In the genomic region with DNA sequence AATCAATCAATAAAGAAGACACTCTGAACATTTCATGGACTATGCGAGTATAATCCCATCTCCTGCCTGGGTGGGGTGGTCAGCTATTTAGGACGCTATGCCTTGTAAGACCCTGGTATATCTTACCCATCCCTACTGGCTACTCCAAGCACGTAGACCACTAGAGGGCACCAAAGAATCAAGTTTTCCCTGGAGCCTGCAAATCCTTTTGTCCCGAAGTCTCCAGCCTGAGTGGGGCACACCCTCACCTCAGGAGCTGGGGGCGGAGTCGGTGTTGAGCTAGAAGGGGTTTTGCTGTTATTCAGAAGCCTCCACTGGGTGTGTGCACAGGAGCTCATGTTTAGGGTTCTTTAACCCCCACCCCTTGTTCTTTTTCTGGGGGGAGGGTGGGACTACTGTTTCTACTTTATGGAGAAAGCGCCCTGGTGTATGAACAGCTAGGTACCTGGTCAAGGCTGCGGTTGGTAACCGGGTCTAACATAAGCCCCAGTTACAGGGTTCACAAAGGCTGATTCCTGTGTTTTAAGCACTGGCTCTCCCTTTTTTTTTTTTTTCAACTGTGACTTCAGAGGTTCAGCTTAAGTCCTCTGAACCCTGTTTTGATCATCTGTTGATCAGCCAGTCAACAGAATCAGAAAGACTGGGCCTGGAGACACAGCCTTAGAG, we compare ENCODE assay signal across 8 mouse cellular contexts. TPM values are rescaled to one million over a fixed set of nuclear protein-coding genes. Genes with fewer than 3 reads are reported as not detected.
A peak's percentile ranks its signal among the peaks of the same experiment; 100 is the strongest.
DNase-seq lines count a peak whose midpoint lies in the region; ATAC-seq and TF ChIP-seq lines count a peak whose summit lies in the region.

No protein-coding gene starts in this region.

- peak; percentile 94 for ATAC-seq in granulocyte monocyte progenitor cell, adult 5-6 weeks (replicated peaks; ENCODE audit: poor library complexity, severe bottlenecking)
- ATAC-seq in intestine, embryonic 16.5 days: peak; percentile 82
- peak; percentile 87 for ATAC-seq in limb, embryonic 14.5 days (ENCODE audit: low FRiP score, low read depth)
- peak; percentile 63 for ATAC-seq in midbrain, embryonic 15.5 days (replicated peaks)

- H3K9me3 ChIP-seq in intestine, embryonic 16.5 days (ENCODE audit: control insufficient read depth, low read length): no peaks in the 10 kb centered on the region
- no peaks in the 10 kb centered on the region for H3K9me3 ChIP-seq in limb, embryonic 14.5 days (ENCODE audit: control insufficient read depth, low read length)
- H3K9me3 ChIP-seq in midbrain, embryonic 15.5 days: no peaks in the 10 kb centered on the region

- WGBS in intestine, embryonic 16.5 days: 7% methylated on average over 9 of the region's 9 CpGs
- WGBS in limb, embryonic 14.5 days: 6% methylated on average over 9 of the region's 9 CpGs
- 5% methylated on average over 9 of the region's 9 CpGs for WGBS in midbrain, embryonic 15.5 days

- H3K27ac ChIP-seq in intestine, embryonic 16.5 days (ENCODE audit: low read length): peak overlapping the region; percentile 60; the same call in 1 of the 2 replicates
- H3K27ac ChIP-seq in limb, embryonic 14.5 days (replicated peaks; ENCODE audit: low read depth, low read length): no peak overlapping the region
- H3K27ac ChIP-seq in midbrain, embryonic 15.5 days: no peak overlapping the region
- H3K27ac ChIP-seq in testis, adult 2 months (ENCODE audit: control insufficient read depth, insufficient read depth, low read depth, low read length): peak overlapping the region; percentile 39; the same call in 1 of the 2 replicates

- TF ChIP-seq POLR2A in limb, embryonic 14.5 days (IDR thresholded peaks at IDR 0.05; ENCODE audit: borderline replicate concordance, extremely low read depth, insufficient read depth, insufficient read length): 0 out of 2 replicates have a peak, but pooled peaks have one; percentile 15
- TF ChIP-seq POLR2A in testis, adult 2 months (IDR thresholded peaks at IDR 0.05; ENCODE audit: control insufficient read depth, low read depth, low read length): no peak

- DNase-seq in 416B (ENCODE audit: low read depth): peak; percentile 92
- peak; percentile 36 to 64 for DNase-seq in adrenal gland, adult 18-20 months (ENCODE audit: low spot score in 2 of 2)
- peak; percentile 99 for DNase-seq in embryo, embryonic 10.5 days (ENCODE audit: low spot score)
- DNase-seq in limb, embryonic 14.5 days (ENCODE audit: low spot score): peak; percentile 93

- peak overlapping the region; percentile 41 for H3K4me2 ChIP-seq in intestine, embryonic 16.5 days (ENCODE audit: low read depth, low read length)
- H3K4me2 ChIP-seq in limb, embryonic 14.5 days (replicated peaks; ENCODE audit: low read depth, low read length, severe bottlenecking): peak overlapping the region; percentile 33
- H3K4me2 ChIP-seq in midbrain, embryonic 15.5 days: peak overlapping the region; percentile 45

- H3K27me3 ChIP-seq in intestine, embryonic 16.5 days (replicated peaks; ENCODE audit: control insufficient read depth, insufficient read depth, low read length): no peaks in the 10 kb centered on the region
- no peaks in the 10 kb centered on the region for H3K27me3 ChIP-seq in limb, embryonic 14.5 days (ENCODE audit: control insufficient read depth, insufficient read depth, low read length)
- no peaks in the 10 kb centered on the region; the same call in 1 of the 2 replicates for H3K27me3 ChIP-seq in midbrain, embryonic 15.5 days (replicated peaks)
- no peaks in the 10 kb centered on the region for H3K27me3 ChIP-seq in testis, adult 2 months (ENCODE audit: control insufficient read depth, insufficient read depth, low read length)

- H3K36me3 ChIP-seq in intestine, embryonic 16.5 days (ENCODE audit: control insufficient read depth, insufficient read depth, low read length): no peaks in the 10 kb centered on the region
- H3K36me3 ChIP-seq in limb, embryonic 14.5 days (ENCODE audit: control insufficient read depth, insufficient read depth, low read length): no peaks in the 10 kb centered on the region
- no peaks in the 10 kb centered on the region for H3K36me3 ChIP-seq in midbrain, embryonic 15.5 days (replicated peaks)
- no peaks in the 10 kb centered on the region for H3K36me3 ChIP-seq in testis, adult 2 months (ENCODE audit: control insufficient read depth, insufficient read depth, low read length)

- H3K4me3 ChIP-seq in intestine, embryonic 16.5 days (ENCODE audit: low read length): no peak overlapping the region
- H3K4me3 ChIP-seq in limb, embryonic 14.5 days (replicated peaks; ENCODE audit: low read length): no peak overlapping the region
- H3K4me3 ChIP-seq in midbrain, embryonic 15.5 days: peak overlapping the region; percentile 19; the same call in 1 of the 2 replicates
- no peak overlapping the region; the same call in 1 of the 2 replicates for H3K4me3 ChIP-seq in testis, adult 2 months (ENCODE audit: control insufficient read depth, low read depth, low read length)

- H3K9ac ChIP-seq in intestine, embryonic 16.5 days (ENCODE audit: low read depth, low read length): no peak overlapping the region
- H3K9ac ChIP-seq in limb, embryonic 14.5 days (ENCODE audit: low read depth, low read length, severe bottlenecking): no peak overlapping the region
- no peak overlapping the region; the same call in 1 of the 2 replicates for H3K9ac ChIP-seq in midbrain, embryonic 15.5 days

- no peaks in the 10 kb centered on the region for H3K4me1 ChIP-seq in intestine, embryonic 16.5 days (ENCODE audit: control insufficient read depth, insufficient read depth, low read length)
- no peaks in the 10 kb centered on the region for H3K4me1 ChIP-seq in limb, embryonic 14.5 days (ENCODE audit: control insufficient read depth, insufficient read depth, low read length)
- peaks cover 3% of the 10 kb centered on the region; the same call in 1 of the 2 replicates for H3K4me1 ChIP-seq in midbrain, embryonic 15.5 days
- peaks cover 5% of the 10 kb centered on the region for H3K4me1 ChIP-seq in testis, adult 2 months (ENCODE audit: control insufficient read depth, insufficient read depth, low read length)

- peak; percentile 38; the same call in 1 of the 2 replicates for TF ChIP-seq CTCF in testis, adult 2 months (IDR thresholded peaks at IDR 0.05; ENCODE audit: control insufficient read depth, insufficient read depth, insufficient replicate concordance, low read depth, low read length)

RNA-seq across cellular contexts. Expression of a gene that starts 18.6 kb away (rescaled TPM):
- total RNA-seq in adrenal gland, adult 18-20 months (2021): not detected
- total RNA-seq in granulocyte monocyte progenitor cell, adult 5-6 weeks (2014; fragmentation: Nextera tagmentation): 5.3 and 5.4 TPM in 2 replicates
- total RNA-seq in granulocyte monocyte progenitor cell, adult 5-6 weeks (2017): 8.7 and 13.2 TPM in 2 replicates
- 7.6 and 9.0 TPM in 2 replicates for polyA plus RNA-seq in intestine, embryonic 16.5 days (2015; fragmentation: Nextera tagmentation; extraction: Ambion mirVana)
- 16.2 and 19.2 TPM in 2 replicates for polyA plus RNA-seq in limb, embryonic 14.5 days (2012; rRNA removed)
- polyA plus RNA-seq in limb, embryonic 14.5 days (2014; fragmentation: Nextera tagmentation; extraction: Ambion mirVana): 7.2 and 9.6 TPM in 2 replicates
- polyA plus RNA-seq in midbrain, embryonic 15.5 days (2015; fragmentation: Nextera tagmentation; extraction: Ambion mirVana): 2.3 and 2.7 TPM in 2 replicates
- 0.40 and 0.79 TPM in 2 replicates for polyA plus RNA-seq in testis, adult 2 months (2012; rRNA removed)

RNA-seq across cellular contexts. Expression of a gene that starts 23.8 kb away (rescaled TPM):
- 10 to 100 TPM; 63.3 to 89.9 TPM for total RNA-seq in adrenal gland, adult 18-20 months (2021)
- 7.5 TPM in 1 of 2 replicates, not detected in the other for total RNA-seq in granulocyte monocyte progenitor cell, adult 5-6 weeks (2014; fragmentation: Nextera tagmentation)
- 0.67 TPM in 1 of 2 replicates, not detected in the other for total RNA-seq in granulocyte monocyte progenitor cell, adult 5-6 weeks (2017)
- 21.2 and 23.1 TPM in 2 replicates for polyA plus RNA-seq in intestine, embryonic 16.5 days (2015; fragmentation: Nextera tagmentation; extraction: Ambion mirVana)
- 19.3 and 31.9 TPM in 2 replicates for polyA plus RNA-seq in limb, embryonic 14.5 days (2012; rRNA removed)
- polyA plus RNA-seq in limb, embryonic 14.5 days (2014; fragmentation: Nextera tagmentation; extraction: Ambion mirVana): 10.3 and 13.8 TPM in 2 replicates
- polyA plus RNA-seq in midbrain, embryonic 15.5 days (2015; fragmentation: Nextera tagmentation; extraction: Ambion mirVana): 3.6 and 3.8 TPM in 2 replicates
- 11.5 and 14.1 TPM in 2 replicates for polyA plus RNA-seq in testis, adult 2 months (2012; rRNA removed)

RNA-seq across cellular contexts. Expression of a gene that starts 25.8 kb away (rescaled TPM):
- total RNA-seq in adrenal gland, adult 18-20 months (2021): 10 to 100 TPM; 44.9 to 52.5 TPM
- total RNA-seq in granulocyte monocyte progenitor cell, adult 5-6 weeks (2014; fragmentation: Nextera tagmentation): 15.4 and 20.2 TPM in 2 replicates
- 7.1 and 12.6 TPM in 2 replicates for total RNA-seq in granulocyte monocyte progenitor cell, adult 5-6 weeks (2017)
- 11.3 and 11.9 TPM in 2 replicates for polyA plus RNA-seq in intestine, embryonic 16.5 days (2015; fragmentation: Nextera tagmentation; extraction: Ambion mirVana)
- polyA plus RNA-seq in limb, embryonic 14.5 days (2012; rRNA removed): 14.2 and 17.1 TPM in 2 replicates
- polyA plus RNA-seq in limb, embryonic 14.5 days (2014; fragmentation: Nextera tagmentation; extraction: Ambion mirVana): 14.4 and 14.7 TPM in 2 replicates
- polyA plus RNA-seq in midbrain, embryonic 15.5 days (2015; fragmentation: Nextera tagmentation; extraction: Ambion mirVana): 4.5 and 5.0 TPM in 2 replicates
- 67.0 and 72.5 TPM in 2 replicates for polyA plus RNA-seq in testis, adult 2 months (2012; rRNA removed)

Comparison
In these comparisons a context has a peak if more than half of its experiments do, and no peak if none do; other contexts are left out.
1. H3K27ac ChIP-seq: peak in intestine, embryonic 16.5 days (single experiment) and testis, adult 2 months (single experiment); none in limb, embryonic 14.5 days (single experiment) and midbrain, embryonic 15.5 days (single experiment).
2. Peak in every context shown above with its lines, with median percentiles within 50 percentile points of each other: DNase-seq, ATAC-seq and H3K4me2 ChIP-seq.